Mouse (Mus musculus): ENCODE results near the gene Fpr1.

DNA sequence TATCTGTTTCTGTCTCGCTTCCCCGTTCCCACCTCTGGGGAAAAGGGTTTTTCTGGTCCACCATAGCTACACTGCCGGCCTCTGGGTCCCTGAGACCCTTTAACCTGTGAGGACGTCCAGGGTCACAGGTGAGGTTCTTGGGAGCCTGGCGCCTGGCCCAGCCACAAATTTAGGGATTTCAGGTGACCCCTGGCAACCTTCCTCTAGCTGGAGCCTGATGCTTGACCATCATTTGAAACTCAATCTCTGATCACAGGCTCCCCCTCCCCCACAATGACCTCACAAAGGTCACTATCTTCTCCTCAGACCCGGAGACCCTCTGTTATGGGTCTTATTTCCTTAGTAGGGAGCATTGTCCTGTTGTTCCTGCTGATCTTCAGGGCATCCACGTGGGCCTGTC, 53.0 kb downstream of the Fpr1 start:
- TF ChIP-seq ZNF384 (IDR thresholded peaks at IDR 0.05; ENCODE audit: low read depth, low read length): no peak
- TF ChIP-seq HCFC1 (IDR thresholded peaks at IDR 0.05; ENCODE audit: borderline replicate concordance, insufficient read depth, low read length): no peak
- TF ChIP-seq CHD2 (IDR thresholded peaks at IDR 0.05; ENCODE audit: low read depth, low read length): no peak
- TF ChIP-seq ZC3H11A (IDR thresholded peaks at IDR 0.05; ENCODE audit: borderline replicate concordance, low read depth, low read length): no peak
- TF ChIP-seq MAFK (IDR thresholded peaks at IDR 0.05; ENCODE audit: insufficient read depth, low read depth, low read length): no peak
